In the genomic region with DNA sequence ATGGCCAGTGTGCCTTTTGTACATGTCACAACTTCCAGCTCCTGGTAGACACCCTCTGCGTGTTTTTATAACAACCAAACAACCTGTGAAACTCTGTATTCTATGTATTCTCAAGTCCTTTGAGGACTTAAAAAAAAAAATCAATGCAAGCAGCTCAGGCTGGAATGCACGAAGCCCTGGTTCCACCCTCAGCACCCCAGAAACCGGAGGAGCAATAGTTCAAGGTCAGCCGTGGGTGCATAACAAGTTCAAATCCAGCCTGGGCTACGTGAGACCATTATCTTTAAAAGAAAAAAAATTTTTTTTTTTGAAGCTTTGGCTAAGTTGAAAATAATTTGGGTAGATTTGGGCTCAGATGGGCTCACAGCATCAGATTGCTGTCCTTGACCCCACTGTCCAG, we compare ENCODE assay signal across 16 mouse cellular contexts. TPM values are rescaled to one million over a fixed set of nuclear protein-coding genes. Genes with fewer than 3 reads are reported as not detected.
DNase-seq lines count a peak whose midpoint lies in the region; ATAC-seq and TF ChIP-seq lines count a peak whose summit lies in the region.
"Had no signal": no experiment of that assay in that cellular context is flagged by ENCODE, and none has a peak within 500 bp of the region (broad histone marks: within the 10 kb centered on the region; RNA-seq: fewer than 3 reads in every experiment).

No protein-coding gene starts in this region.

- H3K27ac ChIP-seq in forebrain, embryonic 15.5 days (replicated peaks), result 0 out of 2 replicates have a peak overlapping the region, but pooled peaks have one; percentile 97
- H3K27ac ChIP-seq in forebrain, embryonic 12.5 days, result no peak overlapping the region
- peak overlapping the region; percentile 89; the same call in 1 of the 2 replicates for H3K27ac ChIP-seq in kidney, embryonic 15.5 days
- H3K27ac ChIP-seq in limb, embryonic 11.5 days (replicated peaks; ENCODE audit: low read depth, low read length), result peak overlapping the region; percentile 98

- no peak for TF ChIP-seq CTCF in E14TG2a.4 (conservative IDR thresholded peaks at IDR 0.05; ENCODE audit: low read length)

- no peak for ATAC-seq in forebrain, embryonic 15.5 days (replicated peaks)
- ATAC-seq in forebrain, embryonic 12.5 days (ENCODE audit: low FRiP score), result no peak
- ATAC-seq in kidney, embryonic 15.5 days (replicated peaks; ENCODE audit: low FRiP score), result no peak
- no peak for ATAC-seq in limb, embryonic 11.5 days (ENCODE audit: insufficient number of reproducible peaks, low FRiP score, low TSS enrichment, low read depth)

- H3K4me2 ChIP-seq in forebrain, embryonic 15.5 days (replicated peaks), result no peak overlapping the region
- H3K4me2 ChIP-seq in forebrain, embryonic 12.5 days, result no peak overlapping the region
- H3K4me2 ChIP-seq in kidney, embryonic 15.5 days, result no peak overlapping the region
- H3K4me2 ChIP-seq in limb, embryonic 11.5 days (ENCODE audit: low read depth, severe bottlenecking), result no peak overlapping the region

- peaks cover 59% of the 10 kb centered on the region for H3K4me1 ChIP-seq in forebrain, embryonic 15.5 days
- H3K4me1 ChIP-seq in forebrain, embryonic 12.5 days, result peaks cover 74% of the 10 kb centered on the region
- peaks cover 99% of the 10 kb centered on the region for H3K4me1 ChIP-seq in kidney, embryonic 15.5 days
- peaks cover 80% of the 10 kb centered on the region for H3K4me1 ChIP-seq in E14TG2a.4 (replicated peaks; ENCODE audit: low read depth, low read length)
- peaks cover 87% of the 10 kb centered on the region for H3K4me1 ChIP-seq in limb, embryonic 11.5 days (ENCODE audit: control insufficient read depth, insufficient read depth, low read length)

- no peak for DNase-seq in kidney, adult 8-10 months
- no peak for DNase-seq in limb, embryonic 11.5 days (ENCODE audit: low spot score)
- DNase-seq in adrenal gland, postnatal 36 days, result no peak
- DNase-seq in thymus, postnatal 36 days, result no peak
- DNase-seq: adrenal gland, adult 2 months; cerebellum, adult 11 months; kidney, postnatal 14 days; lung, embryonic 14.5 days; thymus, adult 18-20 months had no signal

- no peaks in the 10 kb centered on the region for H3K36me3 ChIP-seq in forebrain, embryonic 15.5 days
- H3K36me3 ChIP-seq in forebrain, embryonic 12.5 days (replicated peaks), result no peaks in the 10 kb centered on the region
- no peaks in the 10 kb centered on the region for H3K36me3 ChIP-seq in kidney, embryonic 15.5 days
- H3K36me3 ChIP-seq in E14TG2a.4 (ENCODE audit: insufficient read depth, low read length), result no peaks in the 10 kb centered on the region
- no peaks in the 10 kb centered on the region for H3K36me3 ChIP-seq in limb, embryonic 11.5 days (ENCODE audit: control insufficient read depth, insufficient read depth, low read length)
- H3K36me3 ChIP-seq: intestine, embryonic 15.5 days; neural tube, embryonic 15.5 days had no signal

- no peak overlapping the region for H3K4me3 ChIP-seq in forebrain, embryonic 15.5 days
- H3K4me3 ChIP-seq in forebrain, embryonic 12.5 days (replicated peaks), result no peak overlapping the region
- no peak overlapping the region for H3K4me3 ChIP-seq in kidney, embryonic 15.5 days (replicated peaks)
- H3K4me3 ChIP-seq in E14TG2a.4 (replicated peaks; ENCODE audit: low read length), result peak overlapping the region; percentile 61; the same call in 1 of the 2 replicates
- no peak overlapping the region for H3K4me3 ChIP-seq in limb, embryonic 11.5 days (ENCODE audit: low read depth, low read length)
- H3K4me3 ChIP-seq: intestine, embryonic 15.5 days; myocyte; neural tube, embryonic 15.5 days had no signal

- 91% methylated on average over 5 of the region's 5 CpGs for WGBS in forebrain, embryonic 15.5 days
- WGBS in forebrain, embryonic 12.5 days, result 90% methylated on average over 5 of the region's 5 CpGs
- 82% methylated on average over 5 of the region's 5 CpGs for WGBS in kidney, embryonic 15.5 days
- 88% methylated on average over 5 of the region's 5 CpGs for WGBS in limb, embryonic 11.5 days

- H3K9me3 ChIP-seq in forebrain, embryonic 15.5 days, result no peaks in the 10 kb centered on the region
- H3K9me3 ChIP-seq in forebrain, embryonic 12.5 days, result no peaks in the 10 kb centered on the region
- H3K9me3 ChIP-seq in kidney, embryonic 15.5 days (replicated peaks), result no peaks in the 10 kb centered on the region
- no peaks in the 10 kb centered on the region for H3K9me3 ChIP-seq in E14TG2a.4 (ENCODE audit: low read length)
- no peaks in the 10 kb centered on the region for H3K9me3 ChIP-seq in limb, embryonic 11.5 days (ENCODE audit: control insufficient read depth, low read length)
- H3K9me3 ChIP-seq: intestine, embryonic 15.5 days; neural tube, embryonic 15.5 days had no signal

- no peak overlapping the region for H3K9ac ChIP-seq in forebrain, embryonic 15.5 days (replicated peaks)
- H3K9ac ChIP-seq in forebrain, embryonic 12.5 days, result no peak overlapping the region
- no peak overlapping the region for H3K9ac ChIP-seq in kidney, embryonic 15.5 days
- no peak overlapping the region for H3K9ac ChIP-seq in limb, embryonic 11.5 days (ENCODE audit: low read length)
- H3K9ac ChIP-seq: neural tube, embryonic 15.5 days had no signal

- H3K27me3 ChIP-seq in forebrain, embryonic 15.5 days, result no peaks in the 10 kb centered on the region
- peaks cover 13% of the 10 kb centered on the region; the same call in 1 of the 2 replicates for H3K27me3 ChIP-seq in forebrain, embryonic 12.5 days
- peaks cover 11% of the 10 kb centered on the region; the same call in 1 of the 2 replicates for H3K27me3 ChIP-seq in kidney, embryonic 15.5 days
- peaks cover 72% of the 10 kb centered on the region for H3K27me3 ChIP-seq in E14TG2a.4 (ENCODE audit: insufficient read depth, low read length)
- no peaks in the 10 kb centered on the region for H3K27me3 ChIP-seq in limb, embryonic 11.5 days (ENCODE audit: control insufficient read depth, insufficient read depth, low read length)
- H3K27me3 ChIP-seq: intestine, embryonic 15.5 days; neural tube, embryonic 15.5 days had no signal

RNA-seq across cellular contexts. Expression of a gene that starts 35.6 kb away (rescaled TPM):
- 31.3 and 32.7 TPM in 2 replicates for polyA plus RNA-seq in forebrain, embryonic 15.5 days (2015; fragmentation: Nextera tagmentation; extraction: Ambion mirVana)
- polyA plus RNA-seq in forebrain, embryonic 12.5 days (2016; fragmentation: Nextera tagmentation; extraction: Ambion mirVana), result 20.4 and 27.0 TPM in 2 replicates
- polyA plus RNA-seq in kidney, embryonic 15.5 days (2015; fragmentation: Nextera tagmentation; extraction: Ambion mirVana), result 8.3 and 10.0 TPM in 2 replicates
- 6.6 and 8.2 TPM in 2 replicates for polyA plus RNA-seq in limb, embryonic 11.5 days (2014; fragmentation: Nextera tagmentation; extraction: Ambion mirVana)
- total RNA-seq in adrenal gland, postnatal 36 days (2021), result 10 to 100 TPM; 25.9 to 30.2 TPM
